Mouse (Mus musculus): ENCODE data around the gene Igsf3.

The Igsf3 gene

GRCm38 (mm10) chr3:101444437-101444836 lies 67.6 kb downstream of the Igsf3 start:
- no peak for DNase-seq (ENCODE audit: low spot score in 2 of 2)

DNA sequence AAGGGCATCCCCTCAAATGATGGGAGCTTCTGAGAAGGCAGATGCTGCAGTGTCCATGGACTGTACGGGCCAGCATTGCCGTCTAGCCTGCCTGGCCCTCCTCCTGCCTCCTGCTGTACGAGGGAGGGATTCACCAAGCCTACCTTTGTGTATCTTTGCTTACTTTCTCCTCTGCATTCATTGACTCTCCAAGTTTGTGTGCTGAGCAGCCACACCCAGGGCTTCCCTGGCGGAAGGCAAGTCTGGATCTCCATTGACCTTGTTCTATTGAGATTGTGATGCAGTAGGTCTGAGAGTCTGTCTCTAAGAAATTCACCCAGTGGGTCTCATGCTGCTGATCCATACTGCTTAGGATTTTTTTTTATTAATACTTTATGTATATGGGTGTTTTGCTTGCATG lies 70.4 kb downstream of the Igsf3 start:
- no peak for DNase-seq (ENCODE audit: low spot score in 2 of 2)

DNA sequence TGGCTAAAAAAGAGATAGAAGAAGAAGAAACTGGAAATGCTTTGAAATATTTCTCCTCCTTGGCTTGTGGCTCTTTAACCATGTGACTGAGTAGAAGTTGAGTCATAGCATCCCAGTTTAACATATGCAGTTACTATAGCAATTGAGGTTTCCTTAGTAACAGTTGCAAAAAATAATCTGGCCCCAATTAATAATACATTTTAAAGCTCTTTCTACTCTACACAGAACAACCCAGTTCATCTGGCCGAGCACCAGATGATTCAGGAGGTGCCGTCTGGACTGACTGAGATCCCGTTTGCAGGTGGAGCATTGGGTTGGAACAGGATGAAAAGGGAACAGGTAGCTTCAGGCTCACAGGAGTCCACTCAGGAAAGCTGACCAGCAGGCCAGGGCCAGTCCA lies 71.9 kb downstream of the Igsf3 start:
- peak; percentile 49 to 53 for DNase-seq (ENCODE audit: low spot score in 2 of 2)

DNA sequence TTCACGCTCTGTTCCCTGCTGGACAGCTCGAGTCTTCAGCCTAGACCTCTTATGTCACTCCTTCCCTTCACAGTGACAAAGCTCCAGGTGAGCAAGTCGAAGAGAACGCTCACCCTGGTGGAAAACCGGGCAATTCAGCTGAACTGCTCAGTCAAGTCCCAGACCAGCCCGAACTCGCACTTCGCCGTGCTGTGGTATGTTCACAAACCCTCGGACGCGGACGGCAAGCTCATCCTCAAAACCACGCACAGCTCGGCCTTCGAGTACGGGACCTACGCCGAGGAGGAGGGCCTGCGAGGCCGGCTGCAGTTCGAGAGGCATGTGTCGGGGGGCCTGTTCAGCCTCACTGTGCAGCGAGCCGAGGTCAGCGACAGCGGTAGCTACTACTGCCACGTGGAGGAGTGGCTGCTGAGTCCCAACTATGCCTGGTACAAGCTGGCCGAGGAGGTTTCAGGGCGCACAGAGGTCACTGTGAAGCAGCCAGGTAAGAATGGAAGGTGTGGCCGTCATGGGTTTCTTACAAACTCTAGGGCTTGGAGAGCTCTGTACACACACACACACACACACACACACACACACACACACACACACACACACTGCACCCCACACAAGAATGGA lies 74.0 kb downstream of the Igsf3 start:
- DNase-seq (ENCODE audit: low spot score in 2 of 2) = no peak

- no peak for DNase-seq (ENCODE audit: low spot score in 2 of 2)
Measured at GRCm38 (mm10) chr3:101460618-101461017, 83.7 kb downstream of the Igsf3 start.

- DNase-seq (ENCODE audit: low spot score in 2 of 2) = no peak
Measured at GRCm38 (mm10) chr3:101461046-101461445, 84.2 kb downstream of the Igsf3 start.

- DNase-seq (ENCODE audit: low spot score in 2 of 2) = no peak
Measured at GRCm38 (mm10) chr3:101461816-101462215, 84.9 kb downstream of the Igsf3 start.

DNA sequence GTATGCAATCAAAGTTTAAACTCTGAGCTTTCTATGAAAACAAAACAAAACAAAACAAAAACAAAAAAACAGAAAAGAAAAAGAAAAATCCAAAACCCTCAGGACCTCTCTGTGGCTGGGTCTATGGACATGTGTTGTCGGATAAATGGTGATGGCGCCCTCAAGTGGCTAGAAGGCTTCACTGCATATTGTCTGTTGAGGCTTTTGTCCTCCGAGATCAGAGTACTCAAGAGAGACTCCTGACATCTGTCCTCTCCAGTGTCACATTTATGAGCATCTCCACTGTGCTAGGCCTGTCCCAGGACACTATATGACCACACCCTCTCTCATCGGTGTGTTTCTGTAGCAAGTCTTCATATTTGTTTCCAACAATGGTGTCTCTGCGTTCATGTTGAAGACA lies 85.4 kb downstream of the Igsf3 start:
- peak; percentile 80 to 89 for DNase-seq (ENCODE audit: low spot score in 2 of 2)

GRCm38 (mm10) chr3:101463491-101463890 lies 86.6 kb downstream of the Igsf3 start:
- no peak for DNase-seq (ENCODE audit: low spot score in 2 of 2)

GRCm38 (mm10) chr3:101469675-101470074 lies 92.8 kb downstream of the Igsf3 start:
- DNase-seq (ENCODE audit: low spot score in 2 of 2) = no peak

DNA sequence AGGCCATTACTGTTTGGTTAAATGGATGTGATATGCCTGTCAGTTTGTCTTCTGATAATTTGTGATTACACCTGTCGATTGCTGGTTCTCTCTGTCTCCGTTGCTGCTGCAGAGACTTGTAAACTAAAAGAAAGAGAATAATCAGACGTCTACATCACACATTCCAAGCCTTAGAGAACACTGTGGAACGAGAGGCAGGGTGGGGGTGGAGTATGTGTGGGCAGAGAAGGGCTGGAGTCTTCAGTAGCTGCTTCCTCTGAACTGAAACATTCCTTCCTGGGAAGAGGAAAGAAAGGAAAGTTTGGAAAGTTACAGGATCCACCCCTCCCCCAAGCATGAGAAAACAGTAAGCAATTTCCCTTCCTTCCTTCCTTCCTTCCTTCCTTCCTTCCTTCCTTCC lies 95.0 kb downstream of the Igsf3 start:
- DNase-seq (ENCODE audit: low spot score in 2 of 2) = no peak

- no peak for DNase-seq (ENCODE audit: low spot score in 2 of 2)
Measured at GRCm38 (mm10) chr3:101481951-101482350, 105.1 kb downstream of the Igsf3 start.

- DNase-seq (ENCODE audit: low spot score in 2 of 2) = no peak
Measured at GRCm38 (mm10) chr3:101483256-101483983, 106.5 kb downstream of the Igsf3 start.

GRCm38 (mm10) chr3:101486054-101486765 lies 109.3 kb downstream of the Igsf3 start:
- no peak for DNase-seq (ENCODE audit: low spot score in 2 of 2)

GRCm38 (mm10) chr3:101487436-101487835 lies 110.6 kb downstream of the Igsf3 start:
- DNase-seq (ENCODE audit: low spot score in 2 of 2) = no peak

- DNase-seq (ENCODE audit: low spot score in 2 of 2) = no peak
Measured at GRCm38 (mm10) chr3:101488204-101488603, 111.3 kb downstream of the Igsf3 start.

DNA sequence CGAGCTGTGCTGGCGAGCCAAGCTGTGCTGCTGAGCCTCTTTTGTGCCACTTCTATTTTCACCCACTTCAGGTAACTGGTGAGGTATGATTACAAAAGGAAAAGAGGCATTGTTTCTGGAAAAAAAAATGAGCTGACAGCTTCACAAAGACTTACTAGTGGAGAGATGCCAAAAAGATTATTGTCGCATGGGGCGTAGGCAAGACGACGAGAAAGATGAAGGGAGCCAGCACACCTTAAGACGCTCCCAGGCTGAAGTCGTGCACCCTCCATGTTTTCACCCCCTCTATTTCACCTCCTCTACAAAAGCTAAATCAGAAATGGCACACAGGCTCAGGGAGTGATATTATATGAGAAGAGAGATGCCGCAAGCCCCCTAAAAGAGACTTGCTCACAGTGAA lies 113.6 kb downstream of the Igsf3 start:
- DNase-seq (ENCODE audit: low spot score in 2 of 2) = no peak

GRCm38 (mm10) chr3:101492908-101493307 lies 116.0 kb downstream of the Igsf3 start:
- DNase-seq (ENCODE audit: low spot score in 2 of 2) = no peak

DNA sequence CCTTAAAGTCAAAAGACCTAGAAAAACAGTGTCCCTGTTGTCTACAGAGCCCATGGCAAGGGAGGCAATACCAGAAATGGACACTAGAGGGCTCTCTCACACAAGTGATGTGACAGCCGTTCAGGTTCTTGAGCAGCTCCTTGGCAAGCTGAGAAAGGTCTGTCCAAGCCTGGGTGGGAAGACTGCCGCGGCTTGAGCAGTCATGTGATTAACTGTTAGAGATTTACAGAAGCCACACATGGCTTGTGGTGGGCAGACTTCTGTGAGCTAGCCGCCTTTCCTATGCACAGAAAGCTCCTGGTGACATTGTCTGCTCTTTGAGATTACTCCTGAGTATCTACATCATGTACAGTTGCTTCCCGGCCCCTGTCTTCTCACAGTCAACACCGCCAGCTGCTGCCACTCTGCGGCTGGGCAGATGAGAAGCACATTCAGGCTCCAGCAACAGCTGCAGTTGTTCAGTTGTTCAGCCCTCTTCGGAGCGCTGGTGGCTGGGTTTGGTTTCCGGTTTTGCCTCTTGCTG lies 117.1 kb downstream of the Igsf3 start:
- peak; percentile 86 to 95 for DNase-seq (ENCODE audit: low spot score in 2 of 2)

GRCm38 (mm10) chr3:101497432-101498030 lies 120.6 kb downstream of the Igsf3 start:
- no peak for DNase-seq (ENCODE audit: low spot score in 2 of 2)

DNA sequence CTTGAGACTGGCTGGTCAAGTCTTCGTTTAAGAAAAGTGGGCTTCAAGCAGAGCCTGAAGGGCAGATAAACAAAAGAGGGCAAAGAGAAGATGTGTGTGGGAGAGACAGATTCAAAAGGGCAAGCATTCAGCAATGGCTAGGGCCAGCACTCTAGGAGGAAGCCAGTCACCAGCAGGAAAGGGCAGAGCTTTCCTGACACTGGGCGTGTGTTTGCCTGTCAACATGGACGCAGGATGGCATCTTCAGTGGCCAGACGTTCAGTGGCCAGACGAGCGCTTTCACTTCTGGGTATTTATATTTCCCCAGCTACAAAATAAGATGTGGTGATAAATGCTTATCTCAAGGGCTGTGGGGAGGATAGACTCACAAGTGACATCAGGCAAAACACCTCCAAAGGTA lies 123.0 kb downstream of the Igsf3 start:
- DNase-seq (ENCODE audit: low spot score in 2 of 2) = no peak

- no peak for DNase-seq (ENCODE audit: low spot score in 2 of 2)
Measured at GRCm38 (mm10) chr3:101500393-101501051, 123.6 kb downstream of the Igsf3 start.

Data from frontal cortex, postnatal 36 days (tissue).